Mouse (Mus musculus): ENCODE measurements around the gene Prph2. TPM values are rescaled to one million over a fixed set of nuclear protein-coding genes. Genes with fewer than 3 reads are reported as not detected.

Prph2 gene
- polyA plus RNA-seq (2015; fragmentation: Nextera tagmentation; extraction: Ambion mirVana): not detected in 2 replicates

DNA sequence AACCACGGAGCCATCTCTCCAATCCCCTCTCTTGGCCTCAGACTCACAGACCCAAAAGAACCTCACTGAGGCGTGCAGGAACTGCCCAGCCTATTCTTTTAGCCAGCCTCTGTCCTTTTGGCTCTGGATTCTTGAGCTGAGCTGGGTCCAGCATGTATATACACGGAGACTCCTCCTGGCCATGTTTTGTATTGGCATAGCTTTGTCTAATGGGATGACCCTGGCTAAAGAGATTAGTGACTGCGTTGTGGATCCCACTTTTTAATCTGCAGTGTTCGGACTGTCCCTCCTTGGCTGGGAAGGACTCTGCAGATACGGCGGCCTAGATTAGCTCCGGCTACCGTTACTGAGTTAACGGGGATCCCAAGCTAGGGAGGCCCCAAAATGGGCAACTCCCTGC is at the start of gene Prph2:
TSS of gene Prph2 (plus strand) at position 274 of the 400 bp plus-strand sequence.
- H3K27me3 ChIP-seq: no peaks in the 10 kb centered on the region
- no peak within 1 kb of the TSS for H3K27ac ChIP-seq
- H3K9ac ChIP-seq: no peak within 1 kb of the TSS
- H3K4me3 ChIP-seq: no peak within 1 kb of the TSS
- no peak within 1 kb of the TSS for H3K4me2 ChIP-seq
- H3K4me1 ChIP-seq: no peaks in the 10 kb centered on the region
- WGBS: 85% methylated on average over 10 of the region's 10 CpGs
- no peak for ATAC-seq
- H3K36me3 ChIP-seq (ENCODE audit: poor library complexity, severe bottlenecking): no peaks in the 10 kb centered on the region
- H3K9me3 ChIP-seq (replicated peaks): peaks cover 7% of the 10 kb centered on the region; the same call in 1 of the 2 replicates

DNA sequence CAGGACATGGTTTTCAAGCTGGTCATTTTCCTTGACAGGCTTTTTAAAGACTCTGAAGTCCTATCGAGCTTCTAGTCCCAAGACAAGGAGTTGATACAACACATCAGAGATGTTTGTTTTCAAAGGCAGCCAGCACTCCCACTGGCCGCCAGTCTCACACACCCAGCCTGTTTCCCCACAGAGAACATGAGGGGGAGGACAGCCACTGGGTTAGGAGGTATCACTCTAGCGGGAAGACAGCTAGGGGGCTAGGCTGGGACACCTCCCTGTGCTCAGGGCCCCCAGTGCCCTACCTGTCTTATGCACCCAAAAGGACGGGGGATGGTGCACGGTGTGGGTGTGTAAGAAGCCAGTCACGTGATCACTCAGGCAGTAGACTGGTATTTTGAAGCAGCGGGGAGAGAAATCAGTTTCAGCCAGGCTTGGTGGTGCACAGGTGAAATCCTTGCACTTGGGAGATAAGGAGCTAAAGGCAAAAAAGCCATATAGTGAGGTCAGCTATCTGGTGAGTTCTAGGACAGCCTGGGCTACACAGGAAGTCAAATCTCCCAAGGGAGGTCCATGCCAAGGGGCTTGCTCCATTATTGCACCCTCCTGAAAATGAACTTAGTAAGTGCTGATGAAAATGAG is 45.6 kb upstream of the Prph2 start:
- no peaks in the 10 kb centered on the region for H3K27me3 ChIP-seq
- H3K9me3 ChIP-seq (replicated peaks): no peaks in the 10 kb centered on the region
- H3K27ac ChIP-seq: no peak overlapping the region
- no peak for ATAC-seq
- 84% methylated on average over 7 of the region's 7 CpGs for WGBS
- H3K36me3 ChIP-seq (ENCODE audit: poor library complexity, severe bottlenecking): no peaks in the 10 kb centered on the region
- H3K9ac ChIP-seq: no peak overlapping the region
- peaks cover 16% of the 10 kb centered on the region for H3K4me1 ChIP-seq
- H3K4me2 ChIP-seq: no peak overlapping the region
- H3K4me3 ChIP-seq: no peak overlapping the region

- ATAC-seq: no peak
- H3K27me3 ChIP-seq: no peaks in the 10 kb centered on the region
- no peak overlapping the region for H3K9ac ChIP-seq
- WGBS: 91% methylated on average over 12 of the region's 12 CpGs
- H3K27ac ChIP-seq: no peak overlapping the region
- no peak overlapping the region for H3K4me3 ChIP-seq
- H3K4me1 ChIP-seq: no peaks in the 10 kb centered on the region
- H3K36me3 ChIP-seq (ENCODE audit: poor library complexity, severe bottlenecking): no peaks in the 10 kb centered on the region
- no peak overlapping the region for H3K4me2 ChIP-seq
- H3K9me3 ChIP-seq (replicated peaks): no peaks in the 10 kb centered on the region
Measured at GRCm38 (mm10) chr17:46866836-46867235, 43.4 kb upstream of the Prph2 start.

- Histone ChIP-seq H3K9ac (no peak overlapping the region), H3K36me3 (ENCODE audit: poor library complexity, severe bottlenecking) (no peaks in the 10 kb centered on the region), H3K27me3 (no peaks in the 10 kb centered on the region), H3K4me1 (no peaks in the 10 kb centered on the region), H3K4me2 (no peak overlapping the region), H3K9me3 (replicated peaks) (no peaks in the 10 kb centered on the region), H3K4me3 (no peak overlapping the region), H3K27ac (no peak overlapping the region)
- ATAC-seq: no peak
- WGBS: 94% methylated on average over 5 of the region's 5 CpGs
Measured at GRCm38 (mm10) chr17:46870204-46870798, 40.0 kb upstream of the Prph2 start.

- Histone ChIP-seq H3K36me3 (ENCODE audit: poor library complexity, severe bottlenecking) (no peaks in the 10 kb centered on the region), H3K9ac (no peak overlapping the region), H3K27me3 (no peaks in the 10 kb centered on the region), H3K4me3 (no peak overlapping the region), H3K4me1 (no peaks in the 10 kb centered on the region), H3K9me3 (replicated peaks) (no peaks in the 10 kb centered on the region), H3K27ac (no peak overlapping the region), H3K4me2 (no peak overlapping the region)
- 81% methylated on average over 1 of the region's 1 CpGs for whole genome bisulfite sequencing
- no peak for ATAC-seq
Measured at GRCm38 (mm10) chr17:46870913-46871312, 39.3 kb upstream of the Prph2 start.

DNA sequence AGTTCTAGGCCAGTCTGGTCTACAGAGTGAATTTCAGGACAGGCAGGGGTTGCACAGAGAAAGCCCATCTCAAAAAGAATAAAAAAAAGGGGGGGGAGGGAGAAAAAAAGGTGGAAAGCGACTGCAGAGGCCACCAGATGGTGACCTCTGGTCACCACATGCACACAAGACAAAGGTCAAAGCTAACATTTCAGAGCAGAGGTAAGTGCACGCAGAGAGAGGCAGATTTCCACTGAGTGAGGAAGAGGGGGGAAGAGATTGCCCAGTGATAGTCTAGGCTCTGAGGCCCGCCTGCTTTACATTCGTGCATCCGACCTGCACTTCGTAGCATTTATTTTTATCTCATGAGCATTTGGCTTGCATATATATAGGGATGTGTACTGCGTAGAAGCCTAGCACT is 37.5 kb upstream of the Prph2 start:
- 86% methylated on average over 7 of the region's 7 CpGs for WGBS
- Histone ChIP-seq H3K36me3 (ENCODE audit: poor library complexity, severe bottlenecking) (no peaks in the 10 kb centered on the region), H3K27ac (no peak overlapping the region), H3K9ac (no peak overlapping the region), H3K4me1 (no peaks in the 10 kb centered on the region), H3K27me3 (no peaks in the 10 kb centered on the region), H3K9me3 (replicated peaks) (no peaks in the 10 kb centered on the region), H3K4me3 (no peak overlapping the region), H3K4me2 (no peak overlapping the region)
- ATAC-seq: no peak

GRCm38 (mm10) chr17:46874133-46874532 is 36.1 kb upstream of the Prph2 start:
- no peak overlapping the region for H3K27ac ChIP-seq
- H3K4me2 ChIP-seq: no peak overlapping the region
- H3K9me3 ChIP-seq (replicated peaks): no peaks in the 10 kb centered on the region
- no peaks in the 10 kb centered on the region for H3K4me1 ChIP-seq
- no peaks in the 10 kb centered on the region for H3K27me3 ChIP-seq
- 58% methylated on average over 10 of the region's 10 CpGs for WGBS
- no peak overlapping the region for H3K4me3 ChIP-seq
- no peak overlapping the region for H3K9ac ChIP-seq
- no peaks in the 10 kb centered on the region for H3K36me3 ChIP-seq (ENCODE audit: poor library complexity, severe bottlenecking)
- ATAC-seq: no peak

- peaks cover 7% of the 10 kb centered on the region; the same call in 1 of the 2 replicates for H3K4me1 ChIP-seq
- H3K4me2 ChIP-seq: no peak overlapping the region
- H3K27me3 ChIP-seq: no peaks in the 10 kb centered on the region
- no peak overlapping the region for H3K27ac ChIP-seq
- WGBS: 61% methylated on average over 3 of the region's 3 CpGs
- no peak overlapping the region for H3K4me3 ChIP-seq
- H3K9ac ChIP-seq: no peak overlapping the region
- H3K9me3 ChIP-seq (replicated peaks): no peaks in the 10 kb centered on the region
- ATAC-seq: no peak
- H3K36me3 ChIP-seq (ENCODE audit: poor library complexity, severe bottlenecking): no peaks in the 10 kb centered on the region
Measured at GRCm38 (mm10) chr17:46875626-46876025, 34.6 kb upstream of the Prph2 start.

GRCm38 (mm10) chr17:46876371-46876950 is 33.8 kb upstream of the Prph2 start:
- no peak overlapping the region for H3K27ac ChIP-seq
- ATAC-seq: no peak

DNA sequence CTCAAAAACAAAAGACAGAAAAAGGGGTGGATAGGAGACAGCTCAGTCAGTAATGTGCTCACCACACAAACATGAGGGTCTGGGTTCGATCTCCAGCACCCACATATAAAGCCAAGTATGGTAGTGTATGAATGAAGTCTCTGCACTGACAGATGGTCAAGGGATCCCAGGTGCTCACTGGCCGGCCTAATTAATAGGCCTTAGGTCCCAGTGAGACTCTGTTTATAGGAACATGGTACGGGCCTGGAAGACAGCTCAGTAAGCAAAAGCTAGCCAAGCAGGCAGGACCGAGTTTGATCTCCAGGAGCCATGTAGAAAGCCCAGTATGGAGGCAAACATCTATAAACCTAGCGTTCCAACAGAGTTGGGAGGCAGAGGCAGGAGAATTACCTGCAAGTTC is 33.2 kb upstream of the Prph2 start:
- WGBS: 85% methylated on average over 5 of the region's 5 CpGs
- Histone ChIP-seq H3K36me3 (ENCODE audit: poor library complexity, severe bottlenecking) (no peaks in the 10 kb centered on the region), H3K27ac (no peak overlapping the region), H3K27me3 (no peaks in the 10 kb centered on the region), H3K9ac (no peak overlapping the region), H3K9me3 (replicated peaks) (no peaks in the 10 kb centered on the region), H3K4me2 (no peak overlapping the region), H3K4me1 (peaks cover 7% of the 10 kb centered on the region; the same call in 1 of the 2 replicates), H3K4me3 (no peak overlapping the region)
- ATAC-seq: no peak

More at GRCm38 (mm10) chr17:46876371-46876950, 33.8 kb upstream of the Prph2 start:
- Histone ChIP-seq H3K36me3 (ENCODE audit: poor library complexity, severe bottlenecking) (no peaks in the 10 kb centered on the region), H3K27me3 (no peaks in the 10 kb centered on the region), H3K4me2 (no peak overlapping the region), H3K9ac (no peak overlapping the region), H3K4me1 (peaks cover 7% of the 10 kb centered on the region; the same call in 1 of the 2 replicates), H3K4me3 (no peak overlapping the region), H3K9me3 (replicated peaks) (no peaks in the 10 kb centered on the region)
- 83% methylated on average over 8 of the region's 8 CpGs for WGBS

DNA sequence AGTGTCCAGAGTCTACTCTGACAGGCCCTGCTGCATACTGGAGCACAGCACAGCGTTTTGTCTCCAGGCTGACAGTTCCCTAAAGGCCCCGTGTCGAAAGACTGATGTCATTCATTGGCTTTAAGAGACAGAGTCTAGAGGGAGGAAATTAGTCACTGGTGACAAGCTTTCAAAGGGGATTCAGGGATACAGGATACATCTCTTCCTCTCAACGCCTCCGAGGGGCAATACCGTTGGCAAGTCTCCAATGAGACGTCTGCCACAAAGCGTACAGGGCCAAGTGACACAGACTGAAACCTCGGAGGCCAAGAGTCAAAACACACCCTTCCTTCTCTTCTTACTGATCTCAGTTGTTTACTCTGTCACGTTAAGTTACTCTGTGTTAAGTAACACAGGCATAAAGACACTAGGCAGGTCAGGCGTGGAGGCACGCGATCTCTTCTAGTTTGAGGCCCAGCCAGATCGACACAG is 30.4 kb upstream of the Prph2 start:
- Histone ChIP-seq H3K27ac (no peak overlapping the region), H3K4me2 (no peak overlapping the region), H3K36me3 (ENCODE audit: poor library complexity, severe bottlenecking) (no peaks in the 10 kb centered on the region), H3K4me3 (no peak overlapping the region), H3K9ac (no peak overlapping the region), H3K4me1 (peaks cover 7% of the 10 kb centered on the region; the same call in 1 of the 2 replicates), H3K9me3 (replicated peaks) (no peaks in the 10 kb centered on the region), H3K27me3 (no peaks in the 10 kb centered on the region)
- no peak for ATAC-seq
- 54% methylated on average over 14 of the region's 14 CpGs for WGBS

DNA sequence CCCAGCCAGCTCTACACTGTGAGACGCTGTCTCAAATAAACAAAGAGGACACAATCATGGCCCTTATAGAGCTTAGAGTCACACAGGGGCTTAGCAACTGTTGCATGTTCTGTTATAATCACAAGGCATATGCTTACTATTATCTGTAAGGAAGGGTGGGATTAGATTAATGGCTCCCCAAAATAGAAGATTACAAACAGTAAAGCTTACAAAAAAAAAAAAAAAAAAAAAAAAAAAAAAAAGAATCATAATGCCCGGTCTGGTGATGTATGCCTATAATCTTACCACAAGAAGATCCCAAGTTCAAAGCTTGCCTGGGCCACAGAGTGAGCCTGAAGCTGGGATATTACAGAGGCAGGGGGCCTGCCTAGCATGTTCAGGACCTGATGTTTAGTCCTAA is 29.9 kb upstream of the Prph2 start:
- peaks cover 7% of the 10 kb centered on the region; the same call in 1 of the 2 replicates for H3K4me1 ChIP-seq
- no peak overlapping the region for H3K4me2 ChIP-seq
- no peaks in the 10 kb centered on the region for H3K27me3 ChIP-seq
- no peak overlapping the region for H3K9ac ChIP-seq
- H3K27ac ChIP-seq: no peak overlapping the region
- ATAC-seq: no peak
- 89% methylated on average over 2 of the region's 2 CpGs for WGBS
- no peak overlapping the region for H3K4me3 ChIP-seq
- H3K36me3 ChIP-seq (ENCODE audit: poor library complexity, severe bottlenecking): no peaks in the 10 kb centered on the region
- H3K9me3 ChIP-seq (replicated peaks): no peaks in the 10 kb centered on the region
